Mouse (Mus musculus) brown adipose tissue, adult 24 weeks (tissue): ENCODE measurements around the gene Olfr619. TPM values are rescaled to one million over a fixed set of nuclear protein-coding genes. Genes with fewer than 3 reads are reported as not detected.

ENCODE experiments used
- H3K27ac ChIP-seq: fragments of 200-500 bp; replicated peaks from 2 replicates; pipeline ENCODE4 v1.5.1; 2012; ENCODE audit warnings: low read depth, mild to moderate bottlenecking, low read length
- H3K4me1 ChIP-seq: fragments of 200-500 bp; 2 replicates; pipeline ENCODE4 v1.6.1; 2012; ENCODE audit warnings: low read length, mixed read lengths; ENCODE audit not compliant: control insufficient read depth, insufficient read depth, insufficient read length
- H3K4me3 ChIP-seq: fragments of 200-500 bp; 2 replicates; pipeline ENCODE4 v1.5.1; 2012; ENCODE audit warnings: low read depth, mild to moderate bottlenecking, low read length, moderate library complexity; ENCODE audit not compliant: insufficient read depth
- polyA plus RNA-seq: library from polyadenylated mRNA; stranded (reverse); fragments of >200 nt; gene quantifications from 2 replicates; pipeline ENCODE4 v1.2.4, GENCODE M21; 2012; ENCODE audit not compliant: missing spikeins, insufficient read depth, insufficient read length

The Olfr619 gene
- not detected in 2 replicates for polyA plus RNA-seq

GRCm38 (mm10) chr7:103600275-103600674 lies at the start of gene Olfr619:
Gene Olfr619 (plus strand): TSS chr7:103600575.
- H3K4me1 ChIP-seq: no peaks in the 10 kb centered on the region
- no peak within 1 kb of the TSS for H3K4me3 ChIP-seq
- no peak within 1 kb of the TSS for H3K27ac ChIP-seq

GRCm38 (mm10) chr7:103555779-103556178 lies 44.6 kb upstream of the Olfr619 start, which contains the start of gene Olfr615:
Gene Olfr615 (plus strand): TSS chr7:103556079.
- H3K4me3 ChIP-seq: no peak within 1 kb of the TSS
- no peak within 1 kb of the TSS for H3K27ac ChIP-seq
- no peaks in the 10 kb centered on the region for H3K4me1 ChIP-seq

- Histone ChIP-seq H3K4me3 (no peak within 1 kb of the TSS), H3K27ac (no peak within 1 kb of the TSS), H3K4me1 (no peaks in the 10 kb centered on the region)
Observed at GRCm38 (mm10) chr7:103569043-103569442, 31.3 kb upstream of the Olfr619 start, which contains the start of gene Olfr616. Gene Olfr616 (minus strand): TSS chr7:103569143.

DNA sequence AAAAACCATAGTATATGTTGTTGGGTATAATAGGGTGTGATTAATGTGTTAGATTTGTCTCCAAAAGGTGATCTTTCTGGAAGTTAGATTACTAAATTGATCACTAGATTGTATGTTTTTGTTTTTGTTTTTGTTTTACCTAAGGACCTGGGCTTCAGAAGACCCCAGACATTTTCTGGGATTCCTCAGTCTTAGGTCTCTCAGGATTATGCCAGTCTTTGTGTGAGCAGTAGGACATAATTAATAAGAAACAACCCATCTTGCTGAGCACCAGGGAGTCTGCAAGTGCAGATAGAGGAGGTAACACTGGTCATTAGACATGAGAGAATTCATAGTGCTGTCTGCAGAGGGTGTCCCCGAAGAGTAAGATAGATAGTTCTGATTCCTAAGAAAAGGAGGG lies 27.6 kb upstream of the Olfr619 start, which contains the start of gene Olfr617:
TSS of gene Olfr617 (plus strand) at position 301 of the 400 bp plus-strand sequence.
- Histone ChIP-seq H3K4me3 (no peak within 1 kb of the TSS), H3K27ac (no peak within 1 kb of the TSS), H3K4me1 (no peaks in the 10 kb centered on the region)

DNA sequence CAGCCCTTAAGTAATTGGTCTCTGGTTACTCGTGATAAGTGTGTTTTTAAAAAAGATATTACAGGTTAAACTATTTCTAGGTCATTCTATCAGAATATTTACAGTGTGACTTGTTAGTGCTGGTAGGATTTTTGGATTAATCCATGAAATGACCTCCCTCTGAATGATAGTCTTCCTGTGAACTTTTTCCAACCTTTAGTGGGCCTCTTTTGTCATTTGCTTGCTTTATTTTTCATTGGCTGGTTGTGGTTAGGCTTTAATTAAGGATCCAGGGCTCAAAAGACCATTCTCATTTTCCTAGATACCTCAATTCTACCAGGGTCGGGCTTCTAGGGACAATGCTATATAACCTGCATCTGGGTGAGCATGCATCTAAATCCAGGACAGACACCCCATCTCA lies 10.6 kb upstream of the Olfr619 start, which contains the start of gene Olfr618:
TSS of gene Olfr618 (plus strand) at position 301 of the 400 bp plus-strand sequence.
- Histone ChIP-seq H3K4me1 (no peaks in the 10 kb centered on the region), H3K27ac (no peak within 1 kb of the TSS), H3K4me3 (no peak within 1 kb of the TSS)

GRCm38 (mm10) chr7:103607425-103607824 lies 7.0 kb downstream of the Olfr619 start:
- Histone ChIP-seq H3K4me3 (no peak overlapping the region), H3K27ac (no peak overlapping the region), H3K4me1 (no peaks in the 10 kb centered on the region)

DNA sequence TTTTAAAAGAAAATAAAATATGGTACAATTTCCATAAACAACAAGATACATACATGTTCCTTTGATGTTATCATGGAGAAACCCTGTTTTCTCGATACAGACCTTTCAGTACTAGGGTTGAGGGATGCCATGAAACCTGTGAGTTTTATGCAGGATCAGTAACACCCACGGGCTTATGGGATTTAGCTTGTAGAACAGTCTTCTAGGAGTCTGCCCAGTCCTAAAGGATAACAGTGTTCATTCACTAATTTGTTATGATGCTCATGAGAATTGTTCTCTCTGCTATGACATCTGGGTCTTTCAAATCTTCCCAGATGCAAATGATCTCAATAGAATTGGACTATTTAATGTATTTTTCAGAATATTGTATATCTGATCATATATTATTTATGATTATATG lies 12.1 kb downstream of the Olfr619 start, which contains the start of gene Olfr620:
TSS of gene Olfr620 (minus strand) at position 101 of the 400 bp plus-strand sequence.
- Histone ChIP-seq H3K4me3 (no peak within 1 kb of the TSS), H3K27ac (no peak within 1 kb of the TSS), H3K4me1 (no peaks in the 10 kb centered on the region)

- no peaks in the 10 kb centered on the region for H3K4me1 ChIP-seq
- H3K4me3 ChIP-seq: no peak overlapping the region
- H3K27ac ChIP-seq: no peak overlapping the region
Observed at GRCm38 (mm10) chr7:103636795-103637194, 36.4 kb downstream of the Olfr619 start.

GRCm38 (mm10) chr7:103642602-103643001 lies 42.2 kb downstream of the Olfr619 start, which contains the start of gene Olfr622:
Gene Olfr622 (minus strand): TSS chr7:103642702.
- Histone ChIP-seq H3K4me1 (no peaks in the 10 kb centered on the region), H3K27ac (no peak within 1 kb of the TSS), H3K4me3 (no peak within 1 kb of the TSS)

DNA sequence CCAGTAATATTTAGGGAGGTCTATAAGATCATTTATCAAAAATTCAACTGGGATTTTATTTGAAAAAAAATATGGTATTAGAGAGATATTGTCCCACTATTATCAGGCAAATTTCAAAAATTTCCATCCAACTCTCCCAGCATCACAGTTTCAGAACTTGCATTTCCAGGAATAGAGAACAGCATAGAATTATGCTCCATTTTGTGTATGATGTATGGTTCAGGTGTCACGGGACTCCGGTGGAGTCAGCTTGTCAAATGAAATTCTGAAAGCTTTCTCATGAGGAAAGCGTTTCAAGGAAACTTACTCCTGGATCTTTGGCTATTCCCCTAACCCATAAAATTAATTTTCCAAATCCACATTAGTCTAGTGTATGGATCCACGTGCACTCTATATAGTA lies 43.7 kb downstream of the Olfr619 start:
- Histone ChIP-seq H3K4me1 (no peaks in the 10 kb centered on the region), H3K4me3 (no peak overlapping the region), H3K27ac (no peak overlapping the region)

Other genes with a start within 250 kb of the Olfr619 start
- gene Olfr601, start 237.9 kb upstream of the Olfr619 start, polyA plus RNA-seq: not detected in 2 replicates
- not detected in 2 replicates for gene Olfr603, start 214.4 kb upstream of the Olfr619 start, polyA plus RNA-seq
- gene Usp17lc, start 185.5 kb upstream of the Olfr619 start, polyA plus RNA-seq: not detected in 2 replicates
- gene Olfr605, start 155.1 kb upstream of the Olfr619 start, polyA plus RNA-seq: not detected in 2 replicates
- gene Olfr606, start 151.5 kb upstream of the Olfr619 start, polyA plus RNA-seq: not detected in 2 replicates
- gene Olfr607, start 136.4 kb upstream of the Olfr619 start, polyA plus RNA-seq: not detected in 2 replicates
- not detected in 2 replicates for gene Olfr608, start 130.7 kb upstream of the Olfr619 start, polyA plus RNA-seq
- gene Olfr609, start 102.5 kb upstream of the Olfr619 start, polyA plus RNA-seq: not detected in 2 replicates
- gene Olfr610, start 88.5 kb upstream of the Olfr619 start, polyA plus RNA-seq: not detected in 2 replicates
- gene Olfr611, start 79.7 kb upstream of the Olfr619 start, polyA plus RNA-seq: not detected in 2 replicates
- gene Olfr612, start 57.9 kb upstream of the Olfr619 start, polyA plus RNA-seq: not detected in 2 replicates
- gene Olfr613, start 52.5 kb upstream of the Olfr619 start, polyA plus RNA-seq: not detected in 2 replicates
- gene Olfr615, start 44.5 kb upstream of the Olfr619 start, polyA plus RNA-seq: not detected in 2 replicates
- not detected in 2 replicates for gene Olfr616, start 31.4 kb upstream of the Olfr619 start, polyA plus RNA-seq
- gene Olfr617, start 27.5 kb upstream of the Olfr619 start, polyA plus RNA-seq: not detected in 2 replicates
- not detected in 2 replicates for gene Olfr618, start 10.5 kb upstream of the Olfr619 start, polyA plus RNA-seq
- gene Olfr620, start 12.0 kb downstream of the Olfr619 start, polyA plus RNA-seq: not detected in 2 replicates
- gene Olfr622, start 42.1 kb downstream of the Olfr619 start, polyA plus RNA-seq: not detected in 2 replicates
- gene Olfr623, start 63.1 kb downstream of the Olfr619 start, polyA plus RNA-seq: not detected in 2 replicates
- not detected in 2 replicates for gene Olfr624, start 70.6 kb downstream of the Olfr619 start, polyA plus RNA-seq
- gene Olfr625-ps1, start 82.1 kb downstream of the Olfr619 start, polyA plus RNA-seq: not detected in 2 replicates
- not detected in 2 replicates for gene Olfr243, start 114.1 kb downstream of the Olfr619 start, polyA plus RNA-seq
- not detected in 2 replicates for gene Olfr628, start 129.8 kb downstream of the Olfr619 start, polyA plus RNA-seq
- not detected in 2 replicates for gene Olfr629, start 144.4 kb downstream of the Olfr619 start, polyA plus RNA-seq
- gene Olfr630, start 156.8 kb downstream of the Olfr619 start, polyA plus RNA-seq: not detected in 2 replicates
- not detected in 2 replicates for gene Olfr69, start 171.0 kb downstream of the Olfr619 start, polyA plus RNA-seq
- not detected in 2 replicates for gene Olfr68, start 179.1 kb downstream of the Olfr619 start, polyA plus RNA-seq
- gene Olfr67, start 191.2 kb downstream of the Olfr619 start, polyA plus RNA-seq: not detected in 2 replicates
- 87.6 and 749 TPM in 2 replicates for gene Hbb-bt, start 213.4 kb downstream of the Olfr619 start, polyA plus RNA-seq
- 880 and 4,613 TPM in 2 replicates for gene Hbb-bs, start 227.5 kb downstream of the Olfr619 start, polyA plus RNA-seq
- gene Hbb-bh2, start 239.9 kb downstream of the Olfr619 start, polyA plus RNA-seq: not detected in 2 replicates
- not detected in 2 replicates for gene Hbb-bh1, start 242.6 kb downstream of the Olfr619 start, polyA plus RNA-seq